Mouse (Mus musculus) CH12.LX (cell line): ENCODE data around the gene Pigl. TPM values are rescaled to one million over a fixed set of nuclear protein-coding genes. Genes with fewer than 3 reads are reported as not detected.

Source experiments
- DNase-seq: peaks from one replicate; pipeline ENCODE4 v3.0.0-alpha.2; 2013; ENCODE audit errors: extremely low read depth
- H3K27ac ChIP-seq: 2 replicates; pipeline ENCODE4 v1.5.1; 2012; ENCODE audit warnings: low read depth, mild to moderate bottlenecking, control low read depth, moderate library complexity; ENCODE audit not compliant: insufficient read depth
- H3K27me3 ChIP-seq: replicated peaks from 2 replicates; pipeline ENCODE3; 2012; ENCODE audit warnings: inconsistent platforms
- H3K36me3 ChIP-seq, 2 experiments: replicated peaks in 1 of 2; 2 replicates each; pipeline versions ENCODE3 to v1.6.1; 2012; ENCODE audit warnings: inconsistent platforms in 1 of 2, low read length in 1 of 2, mild to moderate bottlenecking in 1 of 2, mixed read lengths in 1 of 2, moderate library complexity in 1 of 2; ENCODE audit not compliant: control insufficient read depth in 1 of 2, insufficient read depth in 1 of 2
- H3K4me1 ChIP-seq, 2 experiments: 2 replicates each; pipeline ENCODE4 v1.6.1; 2012; ENCODE audit warnings: inconsistent platforms in 1 of 2, moderate library complexity in 1 of 2; ENCODE audit not compliant: insufficient read depth in 2 of 2, control insufficient read depth in 1 of 2
- H3K4me2 ChIP-seq: 2 replicates; pipeline ENCODE4 v1.6.1; 2012; ENCODE audit warnings: low read depth, mild to moderate bottlenecking, control low read depth; ENCODE audit not compliant: poor library complexity, insufficient read depth, severe bottlenecking
- H3K4me3 ChIP-seq, 3 experiments: fragments of 150-350 bp in 1 of 3; sonication (generic) in 1 of 3; replicated peaks in 1 of 3; 2 replicates each; pipeline versions ENCODE3 to v1.5.1; 2011 to 2012; ENCODE audit warnings: low read depth in 2 of 3, low read length in 2 of 3, mild to moderate bottlenecking in 2 of 3, moderate library complexity in 2 of 3, control low read depth in 1 of 3, improper control_type of control experiment in 1 of 3, inconsistent platforms in 1 of 3, mixed read lengths in 1 of 3; ENCODE audit not compliant: poor library complexity in 1 of 3
- H3K79me2 ChIP-seq: replicated peaks from 2 replicates; pipeline ENCODE4 v1.6.1; 2012; ENCODE audit warnings: mild to moderate bottlenecking, moderate library complexity; ENCODE audit not compliant: control insufficient read depth, poor library complexity, insufficient read depth, severe bottlenecking; ENCODE audit errors: extremely low read depth
- H3K9ac ChIP-seq: 2 replicates; pipeline ENCODE4 v1.6.1; 2012; ENCODE audit warnings: low read depth, mild to moderate bottlenecking, control low read depth, moderate library complexity; ENCODE audit not compliant: insufficient read depth
- H3K9me3 ChIP-seq: replicated peaks from 2 replicates; pipeline ENCODE3; 2012; ENCODE audit warnings: low read length, inconsistent platforms, mixed read lengths
- BHLHE40 ChIP-seq: IDR thresholded peaks from 2 replicates; pipeline ENCODE4 v1.6.1; 2011; ENCODE audit warnings: mild to moderate bottlenecking, low read depth, low read length, improper control_type of control experiment
- CHD1 ChIP-seq: IDR thresholded peaks from 2 replicates; pipeline ENCODE4 v1.6.1; 2012; ENCODE audit warnings: low read depth, low read length, improper control_type of control experiment, inconsistent platforms
- CTCF ChIP-seq, 2 experiments: IDR thresholded peaks in 1 of 2; conservative IDR thresholded peaks in 1 of 2; 2 replicates each; pipeline ENCODE4 v1.5.1; 2011 to 2012; ENCODE audit warnings: low read depth in 2 of 2, low read length in 2 of 2, improper control_type of control experiment in 1 of 2, inconsistent platforms in 1 of 2, mild to moderate bottlenecking in 1 of 2, moderate library complexity in 1 of 2
- E2F4 ChIP-seq: IDR thresholded peaks from 2 replicates; pipeline ENCODE4 v1.6.1; 2011; ENCODE audit warnings: low read depth, low read length, improper control_type of control experiment; ENCODE audit not compliant: insufficient replicate concordance
- ELF1 ChIP-seq: IDR thresholded peaks from 2 replicates; pipeline ENCODE4 v1.6.1; 2014; ENCODE audit warnings: low read depth, mild to moderate bottlenecking, inconsistent platforms, low read length, improper control_type of control experiment
- EP300 ChIP-seq: IDR thresholded peaks from 2 replicates; pipeline ENCODE4 v1.6.1; 2011; ENCODE audit warnings: low read length, improper control_type of control experiment
- ETS1 ChIP-seq: conservative IDR thresholded peaks from 2 replicates; pipeline ENCODE4 v1.6.1; 2012; ENCODE audit warnings: low read depth, mild to moderate bottlenecking, inconsistent platforms, low read length, improper control_type of control experiment, moderate library complexity
- IRF4 ChIP-seq: IDR thresholded peaks from 2 replicates; pipeline ENCODE4 v1.6.1; 2014; ENCODE audit warnings: low read depth, mild to moderate bottlenecking, inconsistent platforms, low read length, improper control_type of control experiment
- JUND ChIP-seq: conservative IDR thresholded peaks from 2 replicates; pipeline ENCODE4 v1.6.1; 2011; ENCODE audit warnings: low read depth, low read length, improper control_type of control experiment
- MAX ChIP-seq: IDR thresholded peaks from 2 replicates; pipeline ENCODE4 v1.6.1; 2011; ENCODE audit warnings: low read length, improper control_type of control experiment
- MAZ ChIP-seq: IDR thresholded peaks from 2 replicates; pipeline ENCODE4 v1.6.1; 2012; ENCODE audit warnings: low read depth, mild to moderate bottlenecking, inconsistent platforms, low read length, improper control_type of control experiment, moderate library complexity
- MYC ChIP-seq: IDR thresholded peaks from 2 replicates; pipeline ENCODE4 v1.6.1; 2011; ENCODE audit warnings: low read depth, mild to moderate bottlenecking, improper control_type of control experiment, low read length
- NELFE ChIP-seq: IDR thresholded peaks from 2 replicates; pipeline ENCODE4 v1.6.1; 2011; ENCODE audit warnings: low read depth, low read length, improper control_type of control experiment
- PAX5 ChIP-seq: IDR thresholded peaks from 2 replicates; pipeline ENCODE4 v1.6.1; 2012; ENCODE audit warnings: low read length, inconsistent platforms, mixed read lengths
- POLR2A ChIP-seq: IDR thresholded peaks from 2 replicates; pipeline ENCODE4 v1.6.1; 2011; ENCODE audit warnings: low read depth, mild to moderate bottlenecking, improper control_type of control experiment, low read length
- POLR2AphosphoS2 ChIP-seq: IDR thresholded peaks from 2 replicates; pipeline ENCODE4 v1.6.1; 2011; ENCODE audit warnings: low read depth, low read length, improper control_type of control experiment
- SIN3A ChIP-seq: IDR thresholded peaks from 2 replicates; pipeline ENCODE4 v1.6.1; 2012; ENCODE audit warnings: low read length, improper control_type of control experiment, inconsistent platforms
- SMC3 ChIP-seq: IDR thresholded peaks from 2 replicates; pipeline ENCODE4 v1.6.1; 2011; ENCODE audit warnings: low read depth, low read length, improper control_type of control experiment
- TCF12 ChIP-seq: IDR thresholded peaks from 2 replicates; pipeline ENCODE4 v1.6.1; 2014; ENCODE audit warnings: low read depth, mild to moderate bottlenecking, inconsistent platforms, low read length, improper control_type of control experiment
- USF1 ChIP-seq: IDR thresholded peaks from 2 replicates; pipeline ENCODE4 v1.6.1; 2014; ENCODE audit warnings: low read depth, mild to moderate bottlenecking, inconsistent platforms, low read length, improper control_type of control experiment
- ZMIZ1 ChIP-seq: IDR thresholded peaks from 2 replicates; pipeline ENCODE4 v1.6.1; 2012; ENCODE audit warnings: low read depth, mild to moderate bottlenecking, inconsistent platforms, low read length, improper control_type of control experiment
- dilution Hi-C: fragments of 300-500 bp; cut with MboI; formaldehyde crosslinking; loops from 2 replicates; pipeline ENCODE4 v1.14.3; 2020; ENCODE audit warnings: low sequenced_read_pairs; ENCODE audit not compliant: extremely low pct_unique_long_range_greater_than_20kb, extremely low pct_ligation_motif_present
- in situ Hi-C: fragments of 300-500 bp; cut with MboI; formaldehyde crosslinking; loops from 3 replicates; pipeline ENCODE4 v1.14.3; 2019; ENCODE audit warnings: low sequenced_read_pairs, low pct_ligation_motif_present, low pct_unique_long_range_greater_than_20kb, mixed read lengths
- polyA plus RNA-seq: library from polyadenylated mRNA; unstranded; fragments of >175 nt; gene quantifications from 2 replicates; pipeline ENCODE4 v1.2.1, GENCODE M21; 2012; ENCODE audit warnings: low read depth; ENCODE audit not compliant: insufficient read length
- total RNA-seq, 2 experiments: library from RNA; depleted of rRNA; stranded (reverse); fragments of 300-350 nt in 1 of 2; fragments of >200 nt in 1 of 2; gene quantifications; 2 replicates each; pipeline ENCODE4 v1.2.3; 2012 to 2014

Pigl gene
- total and polyA plus RNA-seq, 3 experiments = 4.4 to 9.1 (median 5.6) TPM

DNA sequence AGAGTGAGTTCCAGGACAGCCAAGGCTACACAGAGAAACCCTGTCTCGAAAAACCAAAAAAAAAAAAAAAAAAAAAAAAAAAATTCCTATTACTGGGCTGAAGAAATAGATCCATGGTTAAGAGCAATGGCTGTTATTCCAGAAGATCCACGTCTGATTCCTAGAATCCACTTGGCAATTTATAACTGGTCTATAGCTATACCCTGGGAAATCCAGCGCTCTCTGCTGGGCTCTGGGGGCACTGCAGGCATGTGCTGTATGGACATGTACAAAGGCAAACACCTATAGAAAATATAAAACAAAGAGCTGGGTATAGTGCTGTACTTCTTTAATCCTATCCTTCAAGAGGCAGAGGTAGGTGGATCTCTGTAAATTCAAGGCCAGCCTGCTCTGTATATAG lies 31.2 kb upstream of the Pigl start:
- DNase-seq = peak; percentile 33
- dilution Hi-C loops = no loop called here
- TF ChIP-seq MAZ (no peak), CTCF (conservative IDR thresholded peaks at IDR 0.05 in 1 of 2, IDR thresholded peaks at IDR 0.05 in 1 of 2; ENCODE audit: low read depth in 2 of 2, low read length in 2 of 2) (peak; percentile 56 to 59; a peak in 3 of 4 replicates)
- peaks cover 26 to 67% of the 10 kb centered on the region in 2 experiments for H3K36me3 ChIP-seq
- H3K27me3 ChIP-seq = no peaks in the 10 kb centered on the region
- H3K79me2 ChIP-seq = peaks cover 13% of the 10 kb centered on the region
- H3K4me1 ChIP-seq = no peaks in the 10 kb centered on the region
- no peaks in the 10 kb centered on the region for H3K9me3 ChIP-seq
- H3K9ac ChIP-seq = no peak overlapping the region
- H3K4me2 ChIP-seq = no peak overlapping the region
- in situ Hi-C loops = no loop called here
- no peak overlapping the region for H3K4me3 ChIP-seq
- no peak overlapping the region for H3K27ac ChIP-seq

DNA sequence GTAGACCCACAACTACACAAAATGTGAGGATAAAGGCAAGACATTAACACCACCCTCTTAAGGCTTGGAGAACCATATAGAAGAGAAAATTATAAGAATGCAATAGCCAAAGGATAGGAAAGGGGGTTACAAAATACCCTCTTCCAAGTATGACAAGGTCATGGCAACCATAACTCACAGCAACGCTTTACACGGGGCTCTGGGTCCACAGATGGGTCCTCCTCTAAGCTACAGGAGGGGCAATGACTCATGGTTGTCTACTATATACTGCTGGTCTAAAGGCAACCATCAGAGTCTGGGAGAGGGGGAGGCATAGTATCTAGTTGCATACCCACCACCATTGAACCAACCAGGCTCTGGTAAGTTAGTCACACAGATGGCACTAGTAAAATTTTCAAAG lies 26.0 kb upstream of the Pigl start:
- TF ChIP-seq EP300 (no peak), TCF12 (no peak), ZMIZ1 (no peak), NELFE (no peak), SMC3 (no peak), E2F4 (no peak), MAX (no peak), SIN3A (no peak), PAX5 (no peak), MYC (no peak), BHLHE40 (no peak), IRF4 (no peak), ETS1 (no peak), JUND (no peak), CHD1 (no peak), POLR2AphosphoS2 (no peak), USF1 (no peak), POLR2A (no peak), ELF1 (no peak)
- TF ChIP-seq, all 38 proteins: peak for 0
- Histone ChIP-seq H3K36me3 (peaks cover 27 to 64% of the 10 kb centered on the region in 2 experiments), H3K4me2 (no peak overlapping the region), H3K4me3 (no peak overlapping the region), H3K27ac (no peak overlapping the region), H3K9me3 (no peaks in the 10 kb centered on the region), H3K4me1 (no peaks in the 10 kb centered on the region), H3K9ac (no peak overlapping the region), H3K27me3 (no peaks in the 10 kb centered on the region), H3K79me2 (peaks cover 10% of the 10 kb centered on the region)
- dilution Hi-C loops = no loop called here
- in situ Hi-C loops = no loop called here
- DNase-seq = no peak
